In genomic region chr11:88098787-88099598, GRCm38 (mm10) we compare ENCODE assay signal across 8 mouse cellular contexts. TPM values are rescaled to one million over a fixed set of nuclear protein-coding genes. Genes with fewer than 3 reads are reported as not detected.
DNase-seq lines count a peak whose midpoint lies in the region; ATAC-seq and TF ChIP-seq lines count a peak whose summit lies in the region.

No protein-coding gene starts in this region.

- H3K4me3 ChIP-seq in midbrain, postnatal 0 days (ENCODE audit: low read depth, low read length) = peak overlapping the region; percentile 87

- peak; percentile 75 for ATAC-seq in midbrain, postnatal 0 days (ENCODE audit: low FRiP score)

- peaks cover 10% of the 10 kb centered on the region for H3K4me1 ChIP-seq in midbrain, postnatal 0 days (ENCODE audit: insufficient read depth, low read length)

- peak; percentile 72 for DNase-seq in layer of hippocampus, adult 11-12 months (ENCODE audit: low spot score)
- no peak for DNase-seq in layer of hippocampus, adult 9-10 months (ENCODE audit: low spot score)
- peak; percentile 85 for DNase-seq in embryo, embryonic 9.5 days (ENCODE audit: extremely low spot score)
- peak; percentile 82 to 84 for DNase-seq in heart, adult 9 months (ENCODE audit: low spot score in 2 of 2)
- peak; percentile 70 for DNase-seq in kidney, adult 9 months
- DNase-seq in liver = peak; percentile 62
- peak; percentile 73 for DNase-seq in midbrain, postnatal 0 days (ENCODE audit: low spot score)
- DNase-seq in spleen, postnatal 14 days (ENCODE audit: low spot score in 2 of 2) = peak; percentile 33 to 61

- H3K4me2 ChIP-seq in midbrain, postnatal 0 days (ENCODE audit: low read depth, low read length, poor library complexity, severe bottlenecking) = peak overlapping the region; percentile 85

- H3K9ac ChIP-seq in midbrain, postnatal 0 days (replicated peaks; ENCODE audit: low read length, poor library complexity, severe bottlenecking) = peak overlapping the region; percentile 94

- no peaks in the 10 kb centered on the region for H3K27me3 ChIP-seq in midbrain, postnatal 0 days (ENCODE audit: insufficient read depth, low read length)

- peak; percentile 54 for TF ChIP-seq CTCF in midbrain, postnatal 0 days (IDR thresholded peaks at IDR 0.05)

- H3K27ac ChIP-seq in midbrain, postnatal 0 days (ENCODE audit: low read depth, low read length) = peak overlapping the region; percentile 90

- no peaks in the 10 kb centered on the region for H3K9me3 ChIP-seq in midbrain, postnatal 0 days (ENCODE audit: low read length)

- H3K36me3 ChIP-seq in midbrain, postnatal 0 days (ENCODE audit: insufficient read depth, low read length) = no peaks in the 10 kb centered on the region

- WGBS in midbrain, postnatal 0 days = under 1% methylated on average over 57 of the region's 95 CpGs

RNA-seq across cellular contexts. Expression of gene Cuedc1, which starts 1.1 kb away (rescaled TPM):
- total RNA-seq in midbrain, postnatal 0 days (2014; rRNA removed) = 38.8 and 40.2 TPM in 2 replicates
- polyA plus RNA-seq in midbrain, postnatal 0 days (2015; fragmentation: Nextera tagmentation; extraction: Ambion mirVana) = 32.7 and 37.5 TPM in 2 replicates

RNA-seq across cellular contexts. Expression of gene Vezf1, which starts 30.9 kb away (rescaled TPM):
- 31.4 and 40.6 TPM in 2 replicates for total RNA-seq in midbrain, postnatal 0 days (2014; rRNA removed)
- 29.7 and 30.9 TPM in 2 replicates for polyA plus RNA-seq in midbrain, postnatal 0 days (2015; fragmentation: Nextera tagmentation; extraction: Ambion mirVana)

RNA-seq across cellular contexts. Expression of gene Srsf1, which starts 51.8 kb away (rescaled TPM):
- 280 and 374 TPM in 2 replicates for total RNA-seq in midbrain, postnatal 0 days (2014; rRNA removed)
- polyA plus RNA-seq in midbrain, postnatal 0 days (2015; fragmentation: Nextera tagmentation; extraction: Ambion mirVana) = 111 and 125 TPM in 2 replicates
